Mouse (Mus musculus): ENCODE results near the gene Gtf2e1. TPM values are rescaled to one million over a fixed set of nuclear protein-coding genes. Genes with fewer than 3 reads are reported as not detected.

Gene Gtf2e1
- total and polyA plus RNA-seq, 2 experiments from 2014 or later = 8.5 to 12.1 TPM

- 63% methylated on average over 2 of the region's 2 CpGs for WGBS
- DNase-seq (ENCODE audit: low spot score) = no peak
- ATAC-seq (ENCODE audit: insufficient read depth, low read depth) = no peak
- Histone ChIP-seq H3K9ac (replicated peaks; ENCODE audit: low read depth, low read length) (no peak overlapping the region), H3K27me3 (ENCODE audit: control insufficient read depth, insufficient read depth, low read length) (no peaks in the 10 kb centered on the region), H3K4me1 (ENCODE audit: control insufficient read depth, insufficient read depth) (no peaks in the 10 kb centered on the region), H3K36me3 (replicated peaks; ENCODE audit: control insufficient read depth, insufficient read depth, low read length) (peaks cover 55% of the 10 kb centered on the region), H3K27ac (ENCODE audit: low read depth) (no peak overlapping the region), H3K4me2 (ENCODE audit: low read depth, low read length) (no peak overlapping the region), H3K9me3 (replicated peaks; ENCODE audit: control insufficient read depth, low read length) (0 out of 2 replicates have a peak, but pooled peaks cover 4% of the 10 kb centered on the region), H3K4me3 (ENCODE audit: low read depth, low read length) (no peak overlapping the region)
- no peak for TF ChIP-seq CTCF (IDR thresholded peaks at IDR 0.05; ENCODE audit: low read depth)
- TF ChIP-seq EP300 (IDR thresholded peaks at IDR 0.05; ENCODE audit: low read depth) = no peak
Observed at GRCm38 (mm10) chr16:37518662-37519061, 20.9 kb downstream of the Gtf2e1 start.

DNA sequence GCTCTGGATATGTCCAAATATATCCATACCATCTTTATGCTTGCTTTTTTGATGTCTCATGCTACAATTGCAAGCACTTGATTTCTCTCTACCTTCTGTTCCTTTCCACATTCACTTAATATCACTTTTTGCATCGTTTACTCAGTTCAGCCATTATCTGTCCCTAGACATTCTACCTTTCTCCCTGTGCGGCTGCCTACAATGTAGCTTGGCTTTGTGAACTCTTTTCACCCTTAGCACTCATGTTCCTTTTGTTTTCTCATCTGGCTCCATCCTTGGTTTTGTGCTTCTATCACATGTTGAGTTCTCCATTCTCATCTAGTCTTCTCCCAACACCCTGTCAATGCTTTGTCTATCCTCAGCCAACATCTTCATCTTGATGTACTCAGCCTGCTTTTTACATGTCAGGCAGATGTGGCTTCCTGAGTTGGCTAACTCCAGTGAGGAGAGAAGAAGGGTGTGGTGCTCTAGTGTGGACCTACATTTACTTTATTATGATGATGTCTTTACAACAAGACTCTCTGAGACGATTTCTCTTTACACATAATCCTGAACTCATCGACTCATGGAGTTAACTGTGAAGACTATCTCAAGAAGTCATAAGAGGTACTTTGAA, 21.9 kb downstream of the Gtf2e1 start:
- H3K4me2 ChIP-seq (ENCODE audit: low read depth, low read length) = no peak overlapping the region
- no peak for TF ChIP-seq EP300 (IDR thresholded peaks at IDR 0.05; ENCODE audit: low read depth)
- TF ChIP-seq CTCF (IDR thresholded peaks at IDR 0.05; ENCODE audit: low read depth) = no peak
- H3K4me1 ChIP-seq (ENCODE audit: control insufficient read depth, insufficient read depth) = no peaks in the 10 kb centered on the region
- H3K9ac ChIP-seq (replicated peaks; ENCODE audit: low read depth, low read length) = no peak overlapping the region
- H3K4me3 ChIP-seq (ENCODE audit: low read depth, low read length) = no peak overlapping the region
- no peak overlapping the region for H3K27ac ChIP-seq (ENCODE audit: low read depth)
- DNase-seq (ENCODE audit: low spot score) (no peak), ATAC-seq (ENCODE audit: insufficient read depth, low read depth) (no peak)
- peaks cover 55% of the 10 kb centered on the region for H3K36me3 ChIP-seq (replicated peaks; ENCODE audit: control insufficient read depth, insufficient read depth, low read length)
- H3K9me3 ChIP-seq (replicated peaks; ENCODE audit: control insufficient read depth, low read length) = no peaks in the 10 kb centered on the region
- WGBS = 93% methylated on average over 4 of the region's 4 CpGs
- no peaks in the 10 kb centered on the region for H3K27me3 ChIP-seq (ENCODE audit: control insufficient read depth, insufficient read depth, low read length)

DNA sequence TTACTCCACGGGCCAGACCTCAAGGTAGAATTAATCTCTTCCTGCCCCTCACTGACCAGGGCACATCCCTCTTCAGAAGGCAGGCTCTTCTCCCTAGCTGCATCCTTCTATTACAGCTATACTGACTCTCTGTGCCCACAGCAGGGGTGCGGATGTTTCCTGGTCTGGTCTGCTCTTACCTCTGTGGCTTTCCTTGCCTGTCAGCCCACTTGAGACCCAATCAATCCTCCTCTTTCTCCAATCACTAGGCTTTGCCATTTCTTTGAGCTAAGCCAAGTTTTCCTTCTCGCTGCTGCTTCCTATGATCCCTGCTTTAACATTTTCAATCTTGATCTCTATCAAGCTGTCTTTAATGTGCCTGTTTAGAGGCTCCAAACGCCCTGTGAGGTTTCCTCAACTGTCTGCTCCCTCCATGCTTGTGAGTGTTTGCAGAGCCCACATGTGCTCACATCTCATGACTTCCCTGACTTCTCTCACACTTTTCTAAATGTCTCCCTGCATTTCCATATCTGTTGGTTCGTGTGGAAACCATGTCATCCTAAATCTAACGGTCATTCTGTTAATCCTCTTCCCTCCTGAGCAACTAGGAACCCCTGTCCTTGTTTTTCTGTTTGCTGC, 23.1 kb downstream of the Gtf2e1 start:
- Histone ChIP-seq H3K9ac (replicated peaks; ENCODE audit: low read depth, low read length) (no peak overlapping the region), H3K4me3 (ENCODE audit: low read depth, low read length) (no peak overlapping the region), H3K36me3 (replicated peaks; ENCODE audit: control insufficient read depth, insufficient read depth, low read length) (peaks cover 52% of the 10 kb centered on the region), H3K9me3 (replicated peaks; ENCODE audit: control insufficient read depth, low read length) (no peaks in the 10 kb centered on the region), H3K4me2 (ENCODE audit: low read depth, low read length) (no peak overlapping the region), H3K27ac (ENCODE audit: low read depth) (no peak overlapping the region), H3K4me1 (ENCODE audit: control insufficient read depth, insufficient read depth) (no peaks in the 10 kb centered on the region), H3K27me3 (ENCODE audit: control insufficient read depth, insufficient read depth, low read length) (no peaks in the 10 kb centered on the region)
- TF ChIP-seq EP300 (IDR thresholded peaks at IDR 0.05; ENCODE audit: low read depth) (no peak), CTCF (IDR thresholded peaks at IDR 0.05; ENCODE audit: low read depth) (no peak)
- DNase-seq (ENCODE audit: low spot score) = no peak
- WGBS = 82% methylated on average over 6 of the region's 6 CpGs
- ATAC-seq (ENCODE audit: insufficient read depth, low read depth) = no peak

- Histone ChIP-seq H3K9me3 (replicated peaks; ENCODE audit: control insufficient read depth, low read length) (no peaks in the 10 kb centered on the region), H3K4me3 (ENCODE audit: low read depth, low read length) (no peak overlapping the region), H3K4me2 (ENCODE audit: low read depth, low read length) (no peak overlapping the region), H3K36me3 (replicated peaks; ENCODE audit: control insufficient read depth, insufficient read depth, low read length) (peaks cover 47% of the 10 kb centered on the region), H3K27me3 (ENCODE audit: control insufficient read depth, insufficient read depth, low read length) (no peaks in the 10 kb centered on the region), H3K9ac (replicated peaks; ENCODE audit: low read depth, low read length) (no peak overlapping the region), H3K27ac (ENCODE audit: low read depth) (no peak overlapping the region), H3K4me1 (ENCODE audit: control insufficient read depth, insufficient read depth) (no peaks in the 10 kb centered on the region)
- no peak for TF ChIP-seq CTCF (IDR thresholded peaks at IDR 0.05; ENCODE audit: low read depth)
- TF ChIP-seq EP300 (IDR thresholded peaks at IDR 0.05; ENCODE audit: low read depth) = no peak
- no peak for ATAC-seq (ENCODE audit: insufficient read depth, low read depth)
- DNase-seq (ENCODE audit: low spot score) = no peak
- WGBS = 86% methylated on average over 8 of the region's 8 CpGs
Observed at GRCm38 (mm10) chr16:37514644-37515043, 24.9 kb downstream of the Gtf2e1 start.

DNA sequence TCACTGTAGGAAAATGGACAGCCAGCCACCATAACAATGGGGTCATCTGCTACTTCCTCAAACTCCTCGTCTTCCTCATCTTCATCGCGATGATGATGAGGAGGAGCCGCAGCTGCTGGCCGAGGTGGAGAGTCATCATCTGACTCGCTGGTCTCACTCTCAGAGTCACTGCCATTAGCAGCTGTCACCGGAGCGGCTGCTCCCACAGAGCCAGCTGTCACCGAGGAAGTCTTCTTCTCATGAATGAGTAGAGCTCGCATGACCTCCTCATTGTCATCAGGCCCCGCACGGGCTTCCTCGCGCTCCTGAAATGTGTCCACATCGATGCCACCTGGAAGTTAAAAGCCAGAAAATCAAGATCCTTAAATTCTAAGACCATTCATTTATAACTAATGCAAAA, 28.1 kb downstream of the Gtf2e1 start:
- Histone ChIP-seq H3K9ac (replicated peaks; ENCODE audit: low read depth, low read length) (no peak overlapping the region), H3K36me3 (replicated peaks; ENCODE audit: control insufficient read depth, insufficient read depth, low read length) (peaks cover 42% of the 10 kb centered on the region), H3K4me1 (ENCODE audit: control insufficient read depth, insufficient read depth) (no peaks in the 10 kb centered on the region), H3K27ac (ENCODE audit: low read depth) (no peak overlapping the region), H3K4me2 (ENCODE audit: low read depth, low read length) (no peak overlapping the region), H3K9me3 (replicated peaks; ENCODE audit: control insufficient read depth, low read length) (no peaks in the 10 kb centered on the region), H3K4me3 (ENCODE audit: low read depth, low read length) (no peak overlapping the region), H3K27me3 (ENCODE audit: control insufficient read depth, insufficient read depth, low read length) (no peaks in the 10 kb centered on the region)
- no peak for ATAC-seq (ENCODE audit: insufficient read depth, low read depth)
- 94% methylated on average over 15 of the region's 15 CpGs for WGBS
- DNase-seq (ENCODE audit: low spot score) = no peak
- no peak for TF ChIP-seq CTCF (IDR thresholded peaks at IDR 0.05; ENCODE audit: low read depth)
- no peak for TF ChIP-seq EP300 (IDR thresholded peaks at IDR 0.05; ENCODE audit: low read depth)

- no peaks in the 10 kb centered on the region for H3K27me3 ChIP-seq (ENCODE audit: control insufficient read depth, insufficient read depth, low read length)
- peaks cover 16% of the 10 kb centered on the region for H3K36me3 ChIP-seq (replicated peaks; ENCODE audit: control insufficient read depth, insufficient read depth, low read length)
- TF ChIP-seq EP300 (IDR thresholded peaks at IDR 0.05; ENCODE audit: low read depth) (no peak), CTCF (IDR thresholded peaks at IDR 0.05; ENCODE audit: low read depth) (no peak)
- H3K9me3 ChIP-seq (replicated peaks; ENCODE audit: control insufficient read depth, low read length) = no peaks in the 10 kb centered on the region
- DNase-seq (ENCODE audit: low spot score) = no peak
- 63% methylated on average over 9 of the region's 9 CpGs for WGBS
- no peak overlapping the region for H3K4me2 ChIP-seq (ENCODE audit: low read depth, low read length)
- H3K27ac ChIP-seq (ENCODE audit: low read depth) = no peak overlapping the region
- no peaks in the 10 kb centered on the region for H3K4me1 ChIP-seq (ENCODE audit: control insufficient read depth, insufficient read depth)
- ATAC-seq (ENCODE audit: insufficient read depth, low read depth) = no peak
- no peak overlapping the region for H3K4me3 ChIP-seq (ENCODE audit: low read depth, low read length)
- no peak overlapping the region for H3K9ac ChIP-seq (replicated peaks; ENCODE audit: low read depth, low read length)
Observed at GRCm38 (mm10) chr16:37506751-37507150, 32.8 kb downstream of the Gtf2e1 start.
